Mouse (Mus musculus): ENCODE results near the gene Mob3a. TPM values are rescaled to one million over a fixed set of nuclear protein-coding genes. Genes with fewer than 3 reads are reported as not detected.

Mob3a gene
- polyA plus RNA-seq, 1 experiment from 2014 or later = 61.5 TPM

GRCm38 (mm10) chr10:80697393-80697787, 4.4 kb downstream of the Mob3a start:
- H3K4me3 ChIP-seq = no peak overlapping the region
- no peaks in the 10 kb centered on the region for H3K27me3 ChIP-seq (replicated peaks)
- WGBS = 89% methylated on average over 8 of the region's 8 CpGs
- H3K27ac ChIP-seq = no peak overlapping the region
- H3K4me2 ChIP-seq (replicated peaks) = no peak overlapping the region
- ATAC-seq (ENCODE audit: low FRiP score, low read depth) = no peak
- peaks cover 14% of the 10 kb centered on the region; the same call in 1 of the 2 replicates for H3K36me3 ChIP-seq
- H3K9ac ChIP-seq = no peak overlapping the region
- no peaks in the 10 kb centered on the region for H3K9me3 ChIP-seq
- peaks cover 18% of the 10 kb centered on the region; the same call in 1 of the 2 replicates for H3K4me1 ChIP-seq

- Histone ChIP-seq H3K4me1 (peaks cover 18% of the 10 kb centered on the region; the same call in 1 of the 2 replicates), H3K27me3 (replicated peaks) (no peaks in the 10 kb centered on the region), H3K36me3 (peaks cover 14% of the 10 kb centered on the region; the same call in 1 of the 2 replicates), H3K4me2 (replicated peaks) (no peak overlapping the region), H3K9me3 (no peaks in the 10 kb centered on the region), H3K4me3 (no peak overlapping the region), H3K9ac (no peak overlapping the region), H3K27ac (no peak overlapping the region)
- no peak for ATAC-seq (ENCODE audit: low FRiP score, low read depth)
- WGBS = 77% methylated on average over 12 of the region's 12 CpGs
Measured at GRCm38 (mm10) chr10:80696502-80697392, 5.0 kb downstream of the Mob3a start.

DNA sequence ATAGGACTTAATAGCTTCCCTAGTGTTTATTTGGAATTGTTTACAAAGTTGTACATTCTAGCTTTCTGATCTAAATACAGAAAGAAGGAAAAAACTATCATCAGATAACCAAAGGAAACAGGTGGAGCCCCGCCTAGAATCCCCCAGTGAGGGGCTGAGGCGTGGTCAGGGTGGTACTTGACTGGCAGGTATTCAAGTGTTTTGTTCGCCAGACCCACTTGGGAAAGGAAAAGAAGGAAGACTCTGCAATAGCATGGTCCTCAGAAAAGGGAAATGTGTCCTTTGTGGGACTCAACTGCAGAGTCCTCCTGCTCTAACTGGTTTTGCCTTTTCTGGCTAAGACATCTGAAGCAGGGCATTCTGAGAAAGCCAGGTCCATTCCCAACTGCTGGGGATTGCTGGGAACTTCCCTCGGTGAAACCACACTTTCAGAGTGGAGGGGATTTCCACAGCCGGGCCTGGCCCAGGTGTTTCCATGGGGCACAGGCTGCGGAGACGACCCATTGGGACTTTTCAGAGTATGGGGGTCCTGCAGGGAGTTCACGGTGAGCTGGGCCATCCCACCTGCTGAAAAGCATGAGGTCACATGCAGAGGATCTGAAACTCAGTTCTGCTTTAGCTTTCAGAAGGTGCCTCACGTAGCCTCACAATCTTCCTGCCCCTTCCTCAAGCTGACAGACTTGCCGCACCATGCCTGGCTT, 5.8 kb downstream of the Mob3a start:
- no peak overlapping the region for H3K9ac ChIP-seq
- peaks cover 11% of the 10 kb centered on the region; the same call in 1 of the 2 replicates for H3K4me1 ChIP-seq
- WGBS = 72% methylated on average over 10 of the region's 10 CpGs
- peaks cover 17% of the 10 kb centered on the region for H3K36me3 ChIP-seq
- no peaks in the 10 kb centered on the region for H3K9me3 ChIP-seq
- no peak for ATAC-seq (ENCODE audit: low FRiP score, low read depth)
- no peak overlapping the region for H3K4me2 ChIP-seq (replicated peaks)
- H3K4me3 ChIP-seq = no peak overlapping the region
- H3K27ac ChIP-seq = no peak overlapping the region
- no peaks in the 10 kb centered on the region for H3K27me3 ChIP-seq (replicated peaks)

DNA sequence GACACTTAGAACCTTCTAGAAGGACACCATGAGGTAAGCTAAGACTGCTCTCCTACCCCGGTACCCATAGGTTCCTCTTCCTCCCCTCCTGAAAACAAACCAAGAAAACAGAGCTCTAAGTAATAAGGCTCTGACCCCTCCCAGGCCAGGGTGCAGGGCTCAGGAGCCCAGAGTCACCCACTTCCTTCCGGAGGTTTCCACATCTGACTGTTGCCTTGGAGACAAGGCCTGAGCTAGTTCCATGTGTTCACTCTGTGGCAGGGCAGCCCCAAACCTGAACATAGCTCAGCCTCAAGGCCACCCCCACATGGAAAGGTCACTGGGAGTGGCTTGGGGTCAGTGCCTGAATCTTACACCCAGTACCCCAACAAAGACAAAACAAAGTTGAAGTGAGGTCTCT, 6.6 kb downstream of the Mob3a start:
- H3K36me3 ChIP-seq = peaks cover 24% of the 10 kb centered on the region
- no peak overlapping the region for H3K27ac ChIP-seq
- no peaks in the 10 kb centered on the region for H3K27me3 ChIP-seq (replicated peaks)
- H3K4me3 ChIP-seq = no peak overlapping the region
- no peak overlapping the region for H3K9ac ChIP-seq
- 87% methylated on average over 2 of the region's 2 CpGs for WGBS
- no peak overlapping the region for H3K4me2 ChIP-seq (replicated peaks)
- no peak for ATAC-seq (ENCODE audit: low FRiP score, low read depth)
- H3K9me3 ChIP-seq = no peaks in the 10 kb centered on the region
- 0 out of 2 replicates have a peak, but pooled peaks cover 5% of the 10 kb centered on the region for H3K4me1 ChIP-seq

DNA sequence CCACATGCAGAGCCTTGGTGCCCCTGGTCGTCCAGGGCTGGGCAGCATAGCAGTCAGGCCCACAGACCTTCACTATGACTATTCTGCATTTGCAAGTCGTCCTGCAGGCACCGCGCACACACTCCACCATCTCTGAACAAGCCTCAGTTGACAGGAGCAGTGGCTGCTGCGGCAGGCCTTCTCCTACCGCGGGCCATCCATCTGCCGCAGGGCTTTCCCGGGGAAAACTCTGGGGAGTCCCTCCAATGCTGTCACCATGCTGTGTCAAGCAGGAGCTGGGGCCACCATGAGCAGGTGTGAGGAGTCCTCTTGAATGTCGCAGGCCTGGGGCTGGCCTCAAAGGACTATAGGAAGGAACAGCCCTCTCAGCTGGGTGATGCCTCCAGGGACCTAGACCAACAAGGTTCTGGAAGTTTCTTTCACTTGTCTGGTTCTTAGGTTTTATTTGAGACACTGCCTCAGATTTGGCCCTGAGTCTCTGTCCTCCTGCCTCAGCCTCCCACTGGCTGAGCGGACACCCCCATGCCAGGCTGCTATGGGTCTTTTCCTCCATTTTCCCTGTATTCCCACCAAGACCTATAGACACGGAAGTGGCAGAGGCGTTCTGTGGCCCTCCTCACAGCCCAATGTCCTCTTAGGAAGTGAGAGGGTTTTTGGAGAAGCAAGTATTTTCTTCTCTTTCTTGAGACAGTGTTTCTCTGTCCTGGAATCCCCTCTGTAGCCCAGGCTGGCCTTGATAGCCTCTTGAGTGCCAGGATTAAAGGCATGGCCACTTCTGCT, 7.4 kb downstream of the Mob3a start:
- ATAC-seq (ENCODE audit: low FRiP score, low read depth) = no peak
- Histone ChIP-seq H3K9me3 (no peaks in the 10 kb centered on the region), H3K4me1 (no peaks in the 10 kb centered on the region), H3K27ac (no peak overlapping the region), H3K4me2 (replicated peaks) (no peak overlapping the region), H3K36me3 (peaks cover 33% of the 10 kb centered on the region), H3K27me3 (replicated peaks) (no peaks in the 10 kb centered on the region), H3K4me3 (no peak overlapping the region), H3K9ac (no peak overlapping the region)
- WGBS = 90% methylated on average over 13 of the region's 13 CpGs

- WGBS = 94% methylated on average over 12 of the region's 12 CpGs
- H3K9me3 ChIP-seq = no peaks in the 10 kb centered on the region
- no peaks in the 10 kb centered on the region for H3K27me3 ChIP-seq (replicated peaks)
- H3K27ac ChIP-seq = no peak overlapping the region
- no peaks in the 10 kb centered on the region for H3K4me1 ChIP-seq
- no peak overlapping the region for H3K4me3 ChIP-seq
- ATAC-seq (ENCODE audit: low FRiP score, low read depth) = no peak
- H3K36me3 ChIP-seq = peaks cover 39% of the 10 kb centered on the region
- 0 out of 2 replicates have a peak overlapping the region, but pooled peaks have one; percentile 6 for H3K9ac ChIP-seq
- no peak overlapping the region for H3K4me2 ChIP-seq (replicated peaks)
Measured at GRCm38 (mm10) chr10:80693401-80694045, 8.3 kb downstream of the Mob3a start.

DNA sequence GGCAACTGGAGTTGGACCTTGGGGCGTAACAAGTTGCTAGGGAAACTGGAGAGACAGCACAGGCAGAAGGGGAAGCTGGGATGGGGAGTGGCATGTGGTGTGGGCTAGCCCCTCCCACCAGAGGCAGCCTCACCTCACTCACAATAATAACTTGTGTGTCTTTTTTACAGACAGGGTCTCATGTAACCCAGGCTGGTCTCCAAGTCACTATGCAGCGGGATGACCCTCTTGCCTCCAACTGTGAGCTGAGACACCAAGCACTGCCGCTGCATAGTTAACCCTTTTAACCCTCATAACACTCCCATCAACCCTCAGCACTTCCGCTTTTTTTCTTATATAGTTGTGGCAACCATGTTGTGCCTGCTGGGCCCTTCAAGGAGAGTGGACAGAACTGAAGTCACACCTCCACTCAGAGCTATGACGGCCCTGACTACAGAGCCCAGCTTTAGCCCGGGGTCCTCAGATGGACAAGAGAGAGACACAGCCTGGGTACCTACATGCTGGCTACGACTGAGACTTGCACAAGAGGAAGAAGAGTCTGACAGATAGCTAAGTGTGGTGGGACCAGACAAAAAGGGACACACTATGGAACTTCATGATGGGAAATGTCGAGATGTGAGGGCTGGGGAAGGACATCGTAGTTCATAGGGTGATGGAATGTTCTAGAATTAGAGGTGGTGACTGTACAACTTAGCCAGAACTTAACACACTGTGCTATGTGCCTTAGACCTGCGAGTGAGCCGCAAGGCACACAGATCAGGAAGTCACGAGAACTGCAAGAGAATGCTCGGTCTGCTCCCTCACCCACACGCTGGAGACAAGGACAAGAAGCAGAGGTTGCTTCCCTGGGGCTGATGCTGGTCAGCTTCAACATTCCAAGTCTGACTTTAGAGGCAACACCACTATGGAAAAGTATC, 9.3 kb downstream of the Mob3a start:
- H3K36me3 ChIP-seq = peaks cover 42% of the 10 kb centered on the region
- no peaks in the 10 kb centered on the region for H3K4me1 ChIP-seq
- no peak overlapping the region for H3K9ac ChIP-seq
- ATAC-seq (ENCODE audit: low FRiP score, low read depth) = no peak
- H3K9me3 ChIP-seq = no peaks in the 10 kb centered on the region
- no peaks in the 10 kb centered on the region for H3K27me3 ChIP-seq (replicated peaks)
- H3K4me2 ChIP-seq (replicated peaks) = no peak overlapping the region
- no peak overlapping the region for H3K27ac ChIP-seq
- H3K4me3 ChIP-seq = no peak overlapping the region
- 85% methylated on average over 14 of the region's 14 CpGs for WGBS

DNA sequence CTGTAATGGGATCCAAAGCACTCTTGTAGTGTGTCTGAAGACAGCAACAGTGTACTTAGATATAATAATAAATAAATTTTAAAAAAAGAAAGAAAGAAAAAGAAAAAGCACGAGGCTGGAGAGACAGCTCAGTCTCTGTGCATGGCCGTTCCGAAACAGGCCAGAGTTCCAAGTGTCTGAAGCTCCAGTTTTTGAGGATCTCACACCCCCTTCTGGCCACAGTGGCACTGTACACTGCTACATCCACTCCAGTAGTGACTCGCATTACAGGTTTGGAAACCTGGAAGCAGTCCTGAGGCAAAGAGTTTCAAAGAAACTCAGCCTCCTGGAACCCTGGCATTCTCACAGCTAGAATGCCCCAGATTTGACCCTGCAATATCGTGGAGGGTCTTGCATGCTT, 13.9 kb downstream of the Mob3a start:
- Histone ChIP-seq H3K36me3 (peaks cover 70% of the 10 kb centered on the region), H3K4me1 (no peaks in the 10 kb centered on the region), H3K27ac (no peak overlapping the region), H3K4me3 (no peak overlapping the region), H3K9me3 (no peaks in the 10 kb centered on the region), H3K9ac (no peak overlapping the region), H3K4me2 (replicated peaks) (no peak overlapping the region), H3K27me3 (replicated peaks) (no peaks in the 10 kb centered on the region)
- no peak for ATAC-seq (ENCODE audit: low FRiP score, low read depth)
- WGBS = 52% methylated on average over 5 of the region's 5 CpGs

- ATAC-seq (ENCODE audit: low FRiP score, low read depth) = no peak
- no peak overlapping the region for H3K9ac ChIP-seq
- H3K4me2 ChIP-seq (replicated peaks) = no peak overlapping the region
- H3K36me3 ChIP-seq = peaks cover 71% of the 10 kb centered on the region
- no peak overlapping the region for H3K27ac ChIP-seq
- H3K4me3 ChIP-seq = no peak overlapping the region
- H3K27me3 ChIP-seq (replicated peaks) = no peaks in the 10 kb centered on the region
- no peaks in the 10 kb centered on the region for H3K9me3 ChIP-seq
- WGBS = 92% methylated on average over 3 of the region's 3 CpGs
- no peaks in the 10 kb centered on the region for H3K4me1 ChIP-seq
Measured at GRCm38 (mm10) chr10:80686617-80687016, 15.2 kb downstream of the Mob3a start.

DNA sequence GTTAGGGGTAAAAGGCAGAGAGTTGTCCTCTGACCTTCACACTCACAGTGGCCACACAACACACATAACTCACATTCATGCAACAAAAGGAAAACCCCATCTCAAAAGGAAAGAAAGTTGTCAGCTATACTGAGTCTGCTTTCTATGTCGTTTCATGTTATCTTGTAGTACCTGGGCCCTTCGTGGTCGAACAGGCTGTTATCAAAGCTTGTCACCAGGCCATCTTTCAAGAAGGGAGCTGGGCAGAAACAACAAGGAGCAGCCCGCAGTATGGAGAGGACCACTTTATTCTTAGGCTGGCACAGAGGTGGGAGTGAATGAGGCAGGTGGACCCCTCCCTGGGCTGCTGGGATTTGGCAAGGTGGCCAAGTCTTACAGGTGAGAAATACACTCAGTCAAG, 16.8 kb downstream of the Mob3a start:
- Histone ChIP-seq H3K27ac (no peak overlapping the region), H3K9me3 (no peaks in the 10 kb centered on the region), H3K9ac (no peak overlapping the region), H3K4me3 (no peak overlapping the region), H3K4me2 (replicated peaks) (no peak overlapping the region), H3K4me1 (no peaks in the 10 kb centered on the region), H3K27me3 (replicated peaks) (no peaks in the 10 kb centered on the region), H3K36me3 (peaks cover 59% of the 10 kb centered on the region)
- 93% methylated on average over 4 of the region's 4 CpGs for WGBS
- no peak for ATAC-seq (ENCODE audit: low FRiP score, low read depth)

- no peak for ATAC-seq (ENCODE audit: low FRiP score, low read depth)
- no peak overlapping the region for H3K4me2 ChIP-seq (replicated peaks)
- no peak overlapping the region for H3K4me3 ChIP-seq
- no peaks in the 10 kb centered on the region for H3K27me3 ChIP-seq (replicated peaks)
- H3K27ac ChIP-seq = no peak overlapping the region
- H3K9ac ChIP-seq = no peak overlapping the region
- WGBS = 57% methylated on average over 6 of the region's 6 CpGs
- H3K36me3 ChIP-seq = peaks cover 51% of the 10 kb centered on the region
- H3K9me3 ChIP-seq = no peaks in the 10 kb centered on the region
- peaks cover 4% of the 10 kb centered on the region; the same call in 1 of the 2 replicates for H3K4me1 ChIP-seq
Measured at GRCm38 (mm10) chr10:80684214-80684613, 17.6 kb downstream of the Mob3a start.
